Mouse (Mus musculus) Patski (cell line): ENCODE results near the gene Glis3. TPM values are rescaled to one million over a fixed set of nuclear protein-coding genes. Genes with fewer than 3 reads are reported as not detected.

Experiments used
- ATAC-seq: fragments of 100-300 bp; one replicate; pipeline ENCODE4 v1.8.0; 2021
- CTCF ChIA-PET: fragments of 350-600 bp; sonication (Branson Sonifier 250); formaldehyde crosslinking; loops from one replicate; lab custom pipeline; 2022; ENCODE audit warnings: inconsistent platforms; lab: Charles Lee
- POLR2A ChIA-PET: fragments of 350-600 bp; sonication (Branson Sonifier 250); formaldehyde crosslinking; loops from one replicate; lab custom pipeline; 2022; ENCODE audit warnings: antibody characterized with exemption, inconsistent platforms; lab: Charles Lee
- DNase-seq: peaks from one replicate; pipeline ENCODE4 v3.0.0-alpha.2; 2011; ENCODE audit warnings: low read depth, low spot score
- H3K27me3 ChIP-seq: fragments of 371-371 bp; one replicate; pipeline ENCODE4 v1.5.1; 2021
- CTCF ChIP-seq: fragments of 100-300 bp; IDR thresholded peaks from one replicate; pipeline ENCODE4 v1.5.1; 2021
- in situ Hi-C: fragments of 300-500 bp; cut with MboI; formaldehyde crosslinking; loops from 3 replicates; pipeline ENCODE4 v1.11.1; 2018; ENCODE audit warnings: low pct_unique_long_range_greater_than_20kb, mixed read lengths
- polyA plus RNA-seq: library from polyadenylated mRNA; unstranded; gene quantifications from one replicate; pipeline ENCODE4 v1.2.3, GENCODE M21; 2021

The Glis3 gene
- polyA plus RNA-seq, 1 experiment from 2014 or later: 213 TPM

GRCm38 (mm10) chr19:28258480-28258879, 421.4 kb downstream of the Glis3 start:
- TF ChIP-seq CTCF: no peak
- POLR2A ChIA-PET: interaction anchor here (0.7 kb wide), 2 partner anchors 9 to 281 kb away, joined by 3 read pairs; no protein-coding TSS in a partner anchor
- ATAC-seq: no peak
- CTCF ChIA-PET: no interaction called here
- no peak for DNase-seq
- in situ Hi-C loops: no loop called here
- H3K27me3 ChIP-seq: no peaks in the 10 kb centered on the region

GRCm38 (mm10) chr19:28247345-28247744, 432.5 kb downstream of the Glis3 start:
- no peak for DNase-seq
- CTCF ChIA-PET: interaction anchor here (1.0 to 2.2 kb wide), 4 partner anchors 14 to 98 kb away, joined by 3 to 4 read pairs (median 4); no protein-coding TSS in a partner anchor
- in situ Hi-C loops: no loop called here

GRCm38 (mm10) chr19:28246186-28246585, 433.7 kb downstream of the Glis3 start:
- in situ Hi-C loops: no loop called here
- ChIA-PET CTCF (interaction anchor here (0.9 to 2.2 kb wide), 3 partner anchors 56 to 83 kb away, joined by 3 to 5 read pairs (median 4); no protein-coding TSS in a partner anchor), POLR2A (interaction anchor here (0.7 to 1.0 kb wide), 2 partner anchors 47 to 55 kb away, joined by 3 to 5 read pairs; no protein-coding TSS in a partner anchor)
- ATAC-seq (peak; percentile 70), DNase-seq (peak; percentile 56)
- H3K27me3 ChIP-seq: no peaks in the 10 kb centered on the region
- TF ChIP-seq CTCF: no peak

More at GRCm38 (mm10) chr19:28247345-28247744, 432.5 kb downstream of the Glis3 start:
- no peaks in the 10 kb centered on the region for H3K27me3 ChIP-seq
- POLR2A ChIA-PET: interaction anchor here (0.9 to 1.4 kb wide), 5 partner anchors 9 to 432 kb away, joined by 3 to 4 read pairs (median 3); partner anchors contain the start of gene Glis3
- no peak for ATAC-seq
- TF ChIP-seq CTCF: no peak

- POLR2A ChIA-PET: interaction anchor here (1.1 kb wide), 1 partner anchor 9 kb away, joined by 3 read pairs; no protein-coding TSS in a partner anchor
- ATAC-seq: no peak
- no peak for TF ChIP-seq CTCF
- in situ Hi-C loops: no loop called here
- H3K27me3 ChIP-seq: no peaks in the 10 kb centered on the region
- CTCF ChIA-PET: interaction anchor here (0.9 to 1.3 kb wide), 2 partner anchors 11 to 17 kb away, joined by 3 read pairs; no protein-coding TSS in a partner anchor
- no peak for DNase-seq
Observed at GRCm38 (mm10) chr19:28238073-28238472, 441.8 kb downstream of the Glis3 start.

GRCm38 (mm10) chr19:28237621-28238020, 442.3 kb downstream of the Glis3 start:
- H3K27me3 ChIP-seq: no peaks in the 10 kb centered on the region
- CTCF ChIA-PET: interaction anchor here (0.9 to 1.3 kb wide), 2 partner anchors 11 to 17 kb away, joined by 3 read pairs; no protein-coding TSS in a partner anchor
- no peak for DNase-seq
- POLR2A ChIA-PET: interaction anchor here (1.1 kb wide), 1 partner anchor 10 kb away, joined by 3 read pairs; no protein-coding TSS in a partner anchor
- in situ Hi-C loops: no loop called here
- no peak for TF ChIP-seq CTCF
- ATAC-seq: no peak

- CTCF ChIA-PET: interaction anchor here (2.0 kb wide), 1 partner anchor 8 kb away, joined by 7 read pairs; no protein-coding TSS in a partner anchor
- no peak for TF ChIP-seq CTCF
Observed at GRCm38 (mm10) chr19:28235571-28235970, 444.3 kb downstream of the Glis3 start.

GRCm38 (mm10) chr19:28235096-28235495, 444.8 kb downstream of the Glis3 start:
- no peaks in the 10 kb centered on the region for H3K27me3 ChIP-seq
- ChIA-PET CTCF (interaction anchor here (2.0 kb wide), 1 partner anchor 8 kb away, joined by 7 read pairs; no protein-coding TSS in a partner anchor), POLR2A (interaction anchor here (0.6 to 1.2 kb wide), 2 partner anchors 15 to 191 kb away, joined by 4 to 5 read pairs; no protein-coding TSS in a partner anchor)
- no peak for TF ChIP-seq CTCF
- no peak for ATAC-seq
- no peak for DNase-seq
- in situ Hi-C loops: no loop called here

More at GRCm38 (mm10) chr19:28235571-28235970, 444.3 kb downstream of the Glis3 start:
- H3K27me3 ChIP-seq: no peaks in the 10 kb centered on the region
- DNase-seq: no peak
- POLR2A ChIA-PET: no interaction called here
- in situ Hi-C loops: no loop called here
- no peak for ATAC-seq

GRCm38 (mm10) chr19:28234676-28235075, 445.2 kb downstream of the Glis3 start:
- DNase-seq: no peak
- in situ Hi-C loops: no loop called here
- H3K27me3 ChIP-seq: no peaks in the 10 kb centered on the region
- no peak for TF ChIP-seq CTCF
- CTCF ChIA-PET: no interaction called here
- POLR2A ChIA-PET: interaction anchor here (0.6 to 1.2 kb wide), 2 partner anchors 15 to 190 kb away, joined by 4 to 5 read pairs; no protein-coding TSS in a partner anchor
- no peak for ATAC-seq

- ChIA-PET POLR2A (interaction anchor here (1.2 kb wide), 1 partner anchor 9 kb away, joined by 3 read pairs; no protein-coding TSS in a partner anchor), CTCF (interaction anchor here (1.6 kb wide), 1 partner anchor 19 kb away, joined by 7 read pairs; no protein-coding TSS in a partner anchor)
- H3K27me3 ChIP-seq: no peaks in the 10 kb centered on the region
- TF ChIP-seq CTCF: no peak
- in situ Hi-C loops: no loop called here
- ATAC-seq: no peak
- DNase-seq: no peak
Observed at GRCm38 (mm10) chr19:28231511-28231910, 448.4 kb downstream of the Glis3 start.

GRCm38 (mm10) chr19:28227526-28227925, 452.4 kb downstream of the Glis3 start:
- CTCF ChIA-PET: interaction anchor here (1.2 to 2.6 kb wide), 5 partner anchors 8 to 22 kb away, joined by 3 to 9 read pairs (median 6); no protein-coding TSS in a partner anchor
- POLR2A ChIA-PET: no interaction called here
- TF ChIP-seq CTCF: no peak
- DNase-seq (no peak), ATAC-seq (no peak)
- H3K27me3 ChIP-seq: no peaks in the 10 kb centered on the region
- in situ Hi-C loops: no loop called here

GRCm38 (mm10) chr19:28225651-28226050, 454.2 kb downstream of the Glis3 start:
- ChIA-PET CTCF (no interaction called here), POLR2A (no interaction called here)
- no peaks in the 10 kb centered on the region for H3K27me3 ChIP-seq
- DNase-seq (no peak), ATAC-seq (no peak)
- in situ Hi-C loops: no loop called here
- TF ChIP-seq CTCF: no peak
